Mouse (Mus musculus) right cerebral cortex, postnatal 25 days (tissue): Measurements from ENCODE around the gene Atf1.
"Not testable (repeated sequence)": the region's sequence is repeated elsewhere in the genome, so short reads cannot be mapped to it uniquely, and the experiment has no call there.

Experiments
- DNase-seq: peaks from one replicate; pipeline ENCODE4 v3.0.0; 2022

Gene Atf1

DNA sequence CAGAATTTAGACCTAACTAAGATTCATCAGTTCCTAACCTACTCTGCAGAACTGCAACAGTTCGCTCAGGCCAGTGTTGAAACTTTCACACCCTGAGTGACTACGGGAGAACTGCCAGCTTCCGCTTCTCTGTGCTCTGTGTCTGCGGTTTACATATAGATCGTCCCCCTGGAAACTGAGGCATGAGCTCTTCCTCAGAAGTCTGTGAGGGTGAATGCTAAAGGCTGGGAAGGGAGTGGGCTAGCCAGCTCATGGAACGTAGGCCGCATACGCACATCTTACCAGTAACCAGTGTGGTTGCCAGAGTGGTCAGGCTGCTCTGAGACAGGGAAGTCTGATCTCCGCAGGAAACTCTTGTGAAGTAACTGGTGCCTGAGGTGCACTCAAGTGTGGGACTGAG lies 11.4 kb upstream of the Atf1 start:
- DNase-seq: no peak

DNA sequence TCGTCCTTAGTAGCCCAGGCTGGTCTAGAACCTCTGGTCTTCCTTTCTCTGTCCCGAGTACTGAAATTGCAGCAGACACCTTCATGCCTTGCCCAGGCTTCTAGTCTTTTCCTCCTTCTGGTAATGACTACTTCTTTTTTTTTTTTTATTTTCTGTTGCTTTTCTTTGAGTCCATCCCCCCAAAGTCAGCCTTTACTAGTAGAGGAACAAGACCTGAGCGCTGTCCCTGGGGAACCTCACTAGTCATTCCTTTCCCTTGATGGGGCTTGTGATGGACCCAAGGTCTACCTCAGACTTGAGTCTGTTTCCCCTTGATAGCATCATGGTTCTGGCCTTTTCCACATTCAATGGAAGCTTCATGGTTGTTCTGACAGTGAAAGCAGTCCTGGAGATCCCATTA lies 9.6 kb upstream of the Atf1 start:
- no peak for DNase-seq

DNA sequence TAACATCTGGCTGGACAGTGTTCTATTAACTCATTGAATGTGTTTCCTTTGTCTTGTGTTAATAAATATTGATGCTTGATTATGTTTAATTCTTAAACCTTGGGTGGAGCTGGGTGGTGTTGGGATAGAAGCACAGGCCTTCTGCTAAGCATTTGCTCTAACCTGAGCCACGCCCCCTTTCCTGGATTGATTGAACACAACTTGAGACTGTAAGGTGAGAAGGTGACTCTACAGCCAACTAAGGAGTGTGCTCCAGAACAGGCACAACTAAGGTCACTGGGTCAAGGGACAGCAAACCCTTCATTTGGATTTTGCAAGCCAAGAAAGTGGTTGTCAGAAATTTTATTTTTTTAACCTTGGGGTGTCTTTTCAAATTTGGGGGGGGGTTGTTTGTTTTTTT lies 8.2 kb upstream of the Atf1 start:
- no peak for DNase-seq

DNA sequence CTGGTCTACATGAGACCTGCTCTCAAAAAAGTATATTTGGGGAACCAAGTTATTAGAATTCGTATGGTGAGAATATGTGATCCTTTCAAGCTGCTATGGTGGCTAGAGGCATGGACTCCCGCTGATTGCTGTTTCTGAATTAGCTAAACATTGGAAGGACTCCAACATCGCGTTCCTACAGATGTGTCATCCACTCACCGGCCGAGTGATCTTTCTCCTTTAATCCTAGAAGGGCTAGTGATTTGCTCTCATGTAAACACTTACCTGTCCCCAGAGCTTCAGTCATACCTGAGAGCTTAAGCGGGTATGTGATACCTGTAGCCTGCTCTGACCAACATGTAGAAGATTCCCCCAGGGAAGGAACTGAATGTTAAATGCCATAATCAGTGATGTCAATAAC lies 6.7 kb upstream of the Atf1 start:
- DNase-seq: no peak

DNA sequence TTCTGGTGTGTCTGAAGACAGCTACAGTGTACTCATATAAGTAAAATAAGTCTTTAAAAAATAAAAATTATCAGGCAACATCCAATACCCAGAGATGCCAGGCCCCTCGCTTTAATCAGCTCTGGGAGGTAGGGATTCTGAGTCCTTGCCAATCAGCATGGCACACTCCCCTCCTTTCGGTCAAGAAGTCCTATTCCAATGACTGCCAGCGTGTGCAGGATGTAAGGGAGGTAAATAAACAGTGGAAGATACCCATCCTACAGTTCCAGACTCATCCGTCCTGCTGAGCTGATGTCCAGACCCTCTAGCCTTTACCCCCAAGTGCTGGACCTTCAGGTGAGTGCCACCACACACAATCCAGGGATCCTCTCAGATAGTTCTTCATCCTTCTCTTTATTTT lies 2.2 kb upstream of the Atf1 start:
- DNase-seq: no peak

DNA sequence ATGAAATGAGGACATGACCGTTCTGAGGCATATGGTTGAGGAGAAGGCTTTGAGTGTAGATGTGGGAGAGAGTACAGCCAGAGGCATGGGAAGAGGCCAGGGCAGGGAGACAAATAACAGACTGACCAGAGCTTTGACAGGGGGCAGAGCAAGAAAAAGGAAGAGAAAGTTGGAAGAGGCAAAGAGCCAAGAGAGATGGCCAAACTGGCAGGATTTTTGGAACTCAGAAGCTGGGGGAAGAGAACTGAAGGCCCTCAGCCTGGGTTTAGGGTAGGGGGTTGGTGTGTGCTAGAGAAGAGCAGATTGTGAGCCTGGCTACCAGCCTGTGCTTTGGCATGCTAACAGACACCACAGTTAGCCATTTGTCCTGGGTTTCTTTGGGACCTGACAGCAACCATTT lies 1.7 kb upstream of the Atf1 start:
- no peak for DNase-seq

DNA sequence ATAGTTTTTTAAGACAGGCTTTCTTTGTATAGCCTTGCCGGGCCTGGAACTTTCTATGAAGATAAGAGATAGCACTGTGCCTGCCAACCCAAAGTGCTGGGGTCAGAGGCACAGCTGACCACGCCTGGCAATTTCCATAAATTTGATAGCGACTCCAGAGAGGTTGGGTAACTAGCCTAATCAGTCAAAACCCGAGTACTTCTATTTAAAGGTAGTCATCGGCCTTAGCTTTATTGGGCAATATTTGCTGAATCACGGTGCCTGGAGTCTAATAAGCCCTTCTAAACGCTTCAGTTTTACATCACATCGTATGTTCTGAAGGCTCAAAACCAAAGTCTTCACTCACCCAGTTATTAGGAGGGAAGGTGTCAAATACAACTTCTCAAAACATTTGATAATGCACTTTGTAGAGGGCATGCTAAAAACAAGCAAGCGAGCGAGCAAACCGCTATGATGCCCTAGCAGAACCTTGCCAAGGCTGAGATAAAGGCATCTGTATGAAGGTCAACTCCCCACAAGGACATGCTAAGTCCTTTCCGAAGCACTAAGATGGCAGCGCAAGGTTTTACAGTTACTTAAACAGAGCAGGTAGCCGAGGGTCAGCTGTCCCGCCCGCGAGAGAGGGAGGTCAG lies 472 bp upstream of the Atf1 start:
- DNase-seq: no peak

DNA sequence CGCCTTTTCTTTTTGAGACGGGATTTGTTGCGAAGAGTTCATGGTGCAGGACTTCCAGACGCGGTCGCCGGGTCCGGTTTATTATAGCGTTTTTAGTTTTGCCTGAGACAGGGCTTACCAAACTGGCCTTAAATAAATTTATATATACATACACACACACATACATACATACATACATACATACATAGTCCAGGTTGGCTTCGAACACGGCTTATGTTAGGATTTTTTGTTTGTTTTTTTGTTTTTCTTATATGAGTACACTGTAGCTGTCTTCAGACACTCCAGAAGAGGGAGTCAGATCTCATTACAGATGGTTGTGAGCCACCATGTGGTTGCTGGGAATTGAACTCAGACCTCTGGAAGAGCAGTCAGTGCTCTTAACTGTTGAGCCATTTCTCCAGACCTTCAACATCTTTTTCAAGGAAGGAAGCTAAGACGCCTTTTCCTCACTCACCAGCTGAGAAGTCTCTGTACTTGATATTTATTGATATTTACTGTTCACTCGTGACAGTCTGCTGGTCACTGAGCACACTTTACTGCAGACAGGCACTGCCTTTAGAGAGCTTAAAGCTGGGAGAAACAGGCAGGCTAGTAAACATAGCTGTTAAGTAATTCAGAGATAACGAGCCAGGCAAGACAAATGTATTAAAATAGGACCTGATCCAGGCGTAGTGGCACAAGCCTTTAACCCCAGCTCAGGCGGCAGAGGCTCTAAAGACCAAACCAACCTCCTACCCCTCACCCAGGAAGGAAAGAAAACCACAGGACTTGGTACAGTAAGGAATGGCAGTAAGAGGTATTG lies 1.1 kb downstream of the Atf1 start:
- DNase-seq: no peak

DNA sequence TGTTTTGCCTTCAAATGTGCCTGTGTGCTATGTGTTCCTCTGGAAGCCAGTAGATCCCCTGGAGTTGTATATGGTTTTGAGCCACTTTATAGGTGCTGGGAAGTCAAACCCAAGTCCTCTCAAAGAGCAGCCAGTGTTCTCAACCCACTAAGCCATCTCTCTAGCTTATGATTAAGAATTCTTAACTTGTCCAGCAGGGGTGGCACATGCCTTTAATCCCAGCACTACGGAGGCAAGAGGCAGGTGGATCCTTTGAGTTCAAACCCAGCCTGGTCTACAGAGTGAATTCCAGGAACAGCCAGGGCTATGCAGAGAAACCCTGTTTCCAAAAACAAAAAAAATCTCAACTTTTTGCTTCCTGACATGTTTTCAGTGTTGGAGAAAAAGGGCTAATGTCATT lies 3.0 kb downstream of the Atf1 start:
- no peak for DNase-seq

DNA sequence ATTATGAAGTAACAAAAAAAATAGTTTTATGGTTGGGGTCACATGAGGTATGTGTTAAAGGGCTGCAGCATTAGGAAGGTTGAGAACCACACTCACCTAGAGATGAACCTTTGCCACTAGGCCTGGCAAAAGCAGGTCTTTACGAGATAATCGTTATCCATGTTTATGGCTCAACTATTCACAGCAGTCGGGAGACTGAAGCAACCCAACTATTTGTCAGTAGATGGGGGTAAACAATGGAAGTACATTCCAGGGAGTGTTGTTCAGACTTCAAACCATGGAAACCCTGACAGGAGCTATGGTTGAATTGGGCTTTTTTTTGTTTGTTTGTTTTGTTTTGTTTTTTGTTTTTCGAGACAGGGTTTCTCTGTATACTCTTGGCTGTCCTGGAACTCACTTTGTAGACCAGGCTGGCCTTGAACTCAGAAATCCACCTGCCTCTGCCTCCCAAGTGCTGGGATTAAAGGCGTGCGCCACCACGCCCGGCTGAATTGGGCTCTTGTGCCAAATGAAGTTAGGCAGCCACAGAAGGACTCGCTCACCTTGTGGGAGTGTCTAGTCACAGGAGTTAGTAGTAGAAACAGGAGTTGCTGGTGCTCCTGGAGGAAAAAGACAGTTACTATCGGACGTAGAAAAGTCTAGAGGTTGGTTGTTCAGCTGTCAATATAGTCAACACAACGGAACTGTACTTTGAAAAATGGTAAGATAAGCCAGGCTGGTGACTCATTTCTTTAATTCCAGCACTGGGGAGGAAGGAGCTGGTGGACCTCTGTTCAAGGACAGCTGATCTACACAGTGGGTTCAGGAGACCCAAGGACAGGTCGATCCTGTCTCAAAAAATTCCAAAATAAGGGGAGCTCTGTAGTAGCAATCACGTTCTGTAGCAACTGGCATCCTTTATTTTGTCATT lies 4.3 kb downstream of the Atf1 start:
- no peak for DNase-seq

DNA sequence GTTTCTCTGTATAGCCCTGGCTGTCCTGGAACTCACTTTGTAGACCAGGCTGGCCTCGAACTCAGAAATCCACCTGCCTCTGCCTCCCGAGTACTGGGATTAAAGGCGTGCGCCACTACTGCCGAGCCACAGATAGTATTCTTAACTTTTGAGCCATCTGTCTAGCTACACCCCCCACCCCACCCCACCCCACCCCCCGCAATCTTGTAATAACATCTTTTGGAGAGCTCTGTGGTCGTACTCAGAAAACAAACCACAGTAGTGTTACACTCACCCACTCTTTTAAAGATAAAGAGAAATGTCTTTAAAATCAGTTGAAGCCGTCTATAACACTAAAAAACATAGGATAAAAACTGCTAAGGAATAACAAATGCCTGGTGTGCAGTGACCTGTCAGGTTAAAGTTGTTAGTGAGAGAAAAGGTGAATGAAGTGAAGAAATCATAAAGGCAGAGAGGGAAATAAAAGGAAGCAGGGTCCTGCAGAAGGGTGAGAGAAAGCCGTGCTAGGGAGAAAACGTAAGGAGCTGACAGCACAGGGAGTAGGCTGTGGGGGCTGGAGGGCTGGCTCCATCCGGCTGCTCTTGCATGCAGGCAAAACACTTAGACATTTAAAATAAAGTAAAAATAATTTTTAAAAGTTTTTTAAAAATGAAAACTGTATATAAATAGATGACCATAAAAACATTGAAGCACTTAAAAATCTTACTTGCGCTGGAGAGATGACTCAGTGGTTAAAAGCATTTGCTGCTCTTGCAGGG lies 7.8 kb downstream of the Atf1 start:
- DNase-seq: no peak

DNA sequence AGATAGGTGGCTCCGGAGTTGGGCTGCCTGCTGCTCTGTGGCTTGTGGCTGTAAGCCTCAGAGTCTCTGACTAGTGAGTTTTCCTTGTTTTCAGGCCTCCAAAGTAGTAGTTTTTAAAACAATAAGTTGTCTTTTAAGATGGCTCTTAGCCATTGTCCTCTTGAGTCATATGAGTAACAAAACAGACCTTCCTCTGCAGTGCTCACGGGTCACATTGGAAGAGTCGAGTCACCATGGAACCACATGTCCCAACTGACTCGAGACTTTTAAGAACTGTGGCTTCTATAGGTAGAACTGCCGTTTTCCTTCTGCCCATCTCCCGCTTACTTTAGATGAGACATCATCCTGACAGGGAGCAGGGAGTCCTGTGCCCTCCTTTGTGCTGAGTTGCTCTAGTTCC lies 9.3 kb downstream of the Atf1 start:
- DNase-seq: no peak

DNA sequence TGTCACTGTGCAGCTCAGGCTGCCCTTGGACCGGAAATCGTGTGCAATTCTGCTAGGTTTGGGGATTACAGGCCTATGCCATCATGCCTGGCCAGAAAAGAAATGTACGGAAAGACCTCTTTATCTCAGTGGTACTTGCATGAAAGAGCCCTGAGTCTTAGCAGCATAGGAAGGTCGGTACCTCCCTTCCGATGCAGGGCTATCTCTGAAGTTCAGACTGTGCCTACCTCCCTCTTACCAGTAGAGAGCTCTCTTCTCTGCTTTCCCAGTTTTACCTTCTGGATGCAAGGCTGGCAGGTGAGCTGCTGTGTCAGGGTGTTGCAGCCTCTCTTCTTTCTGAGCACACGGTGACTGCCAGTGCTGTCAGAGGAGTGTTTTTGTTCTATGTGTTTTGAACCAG lies 14.2 kb downstream of the Atf1 start:
- DNase-seq: no peak

DNA sequence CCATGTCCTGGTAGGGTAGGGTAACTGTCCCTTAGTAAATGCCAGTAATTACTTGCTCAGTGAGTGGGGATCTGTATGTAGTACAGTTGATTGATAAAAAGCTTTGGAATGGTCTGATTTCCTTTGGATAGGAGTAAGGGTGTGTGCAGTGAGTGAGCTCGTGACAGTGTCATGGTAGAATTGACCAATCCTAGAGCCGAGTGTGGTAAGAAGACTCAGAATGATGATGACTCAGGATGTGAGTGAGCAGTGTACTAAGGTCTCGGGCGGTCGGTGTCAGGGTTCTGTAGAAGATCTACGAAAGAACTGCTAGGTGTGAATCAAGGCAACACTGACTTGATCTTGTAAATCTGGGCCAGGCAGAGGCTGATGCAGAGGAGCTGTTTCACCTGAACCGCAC lies 18.3 kb downstream of the Atf1 start:
- DNase-seq: no peak

DNA sequence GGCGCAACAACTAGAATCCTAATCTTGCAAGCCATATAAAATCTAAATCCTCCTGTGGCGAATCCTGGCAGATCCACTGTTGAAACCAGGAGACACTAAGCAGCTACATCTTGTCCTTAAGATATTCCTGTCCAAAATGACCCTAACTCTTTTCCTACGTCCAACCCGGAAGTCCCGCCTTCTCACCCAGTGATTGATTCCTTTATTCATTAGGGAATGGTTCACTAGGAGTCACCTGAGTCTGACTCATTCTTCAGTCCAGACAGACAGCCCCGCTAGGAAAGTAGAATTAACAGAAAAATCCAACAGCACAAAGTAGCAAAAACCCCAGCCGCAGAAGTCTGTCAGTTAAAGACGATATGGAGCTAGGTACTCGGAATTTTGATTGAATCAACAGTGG lies 19.7 kb downstream of the Atf1 start:
- no peak for DNase-seq

DNA sequence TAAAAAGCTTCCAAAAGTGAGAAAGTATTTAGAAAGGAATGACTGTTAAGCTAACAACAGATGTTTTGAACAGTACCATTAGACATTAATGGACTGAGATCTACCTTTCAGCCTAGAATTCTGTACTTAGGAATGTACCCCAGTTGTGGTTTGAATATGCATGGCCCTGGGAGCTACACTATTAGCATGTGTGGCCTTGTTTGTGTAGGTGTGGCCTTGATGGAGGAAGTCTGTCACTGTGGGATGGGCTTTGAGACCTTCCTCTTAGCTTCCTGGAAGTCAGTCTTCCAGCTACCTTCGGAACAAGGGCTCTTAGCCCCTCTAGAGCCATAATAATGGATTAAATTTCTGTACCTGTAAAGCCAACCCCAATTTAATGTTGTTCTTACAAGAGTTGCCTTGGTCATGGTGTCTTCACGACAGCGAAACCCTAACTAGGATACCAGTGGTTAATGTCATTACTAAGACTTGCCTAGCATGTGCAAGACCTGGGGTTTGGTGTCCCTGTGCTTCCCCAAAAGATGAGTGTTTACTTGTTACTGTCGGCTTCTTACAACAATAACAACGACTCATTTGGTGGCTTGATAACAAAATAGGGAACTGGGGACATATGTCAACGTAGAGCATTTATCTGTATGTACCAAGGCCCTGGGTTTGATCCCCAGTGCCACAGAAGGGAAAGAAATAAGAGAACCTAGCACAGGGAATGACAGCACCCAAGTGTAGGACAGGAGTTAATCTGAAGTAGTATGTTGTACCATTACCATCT lies 21.2 kb downstream of the Atf1 start:
- no peak for DNase-seq

DNA sequence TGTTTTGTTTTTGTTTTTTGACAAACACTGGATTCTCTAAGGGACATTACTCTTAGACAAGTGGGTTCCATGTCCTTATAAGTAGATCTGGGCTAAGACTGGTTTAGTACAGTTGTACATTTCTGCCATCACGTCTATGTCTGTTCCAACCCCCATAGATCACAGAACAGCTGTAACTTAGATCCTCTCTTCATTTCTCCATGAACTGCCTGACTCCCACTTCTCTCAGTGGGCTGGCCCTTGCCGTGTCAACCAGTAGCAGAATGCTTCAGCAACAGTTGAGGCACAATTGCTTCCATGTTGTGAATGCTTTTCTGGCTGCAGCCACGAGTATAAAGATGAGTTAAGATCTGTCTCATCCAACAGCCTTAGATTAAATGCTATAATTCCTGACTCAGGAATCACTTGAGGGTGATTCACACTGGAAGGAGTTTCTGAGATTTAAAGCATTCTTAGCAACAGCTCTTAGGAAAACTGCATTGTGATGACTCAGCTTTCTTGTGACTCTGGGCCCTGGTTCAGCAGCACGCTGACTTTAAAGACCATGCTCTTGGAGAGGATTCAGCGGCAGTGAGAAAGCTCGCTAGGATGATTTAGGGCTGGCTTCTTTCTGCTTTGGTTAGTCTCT lies 23.6 kb downstream of the Atf1 start:
- DNase-seq: no peak

DNA sequence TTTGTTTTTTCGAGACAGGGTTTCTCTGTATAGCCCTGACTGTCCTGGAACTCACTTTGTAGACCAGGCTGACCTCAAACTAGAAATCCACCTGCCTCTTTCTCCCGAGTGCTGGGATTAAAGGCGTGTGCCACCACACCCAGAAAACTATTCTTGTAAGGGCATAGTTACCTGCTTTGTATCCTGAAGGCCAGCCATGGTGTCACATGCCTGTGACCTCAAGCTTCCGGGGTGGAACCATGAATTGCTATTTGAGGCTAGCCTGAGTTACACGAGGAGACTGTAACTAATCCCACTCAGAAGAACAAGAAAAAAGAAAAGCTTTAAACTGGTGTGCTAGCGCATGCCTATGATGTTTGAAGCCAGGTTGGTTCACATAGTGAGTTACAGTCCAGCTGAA lies 28.8 kb downstream of the Atf1 start:
- DNase-seq: no peak

DNA sequence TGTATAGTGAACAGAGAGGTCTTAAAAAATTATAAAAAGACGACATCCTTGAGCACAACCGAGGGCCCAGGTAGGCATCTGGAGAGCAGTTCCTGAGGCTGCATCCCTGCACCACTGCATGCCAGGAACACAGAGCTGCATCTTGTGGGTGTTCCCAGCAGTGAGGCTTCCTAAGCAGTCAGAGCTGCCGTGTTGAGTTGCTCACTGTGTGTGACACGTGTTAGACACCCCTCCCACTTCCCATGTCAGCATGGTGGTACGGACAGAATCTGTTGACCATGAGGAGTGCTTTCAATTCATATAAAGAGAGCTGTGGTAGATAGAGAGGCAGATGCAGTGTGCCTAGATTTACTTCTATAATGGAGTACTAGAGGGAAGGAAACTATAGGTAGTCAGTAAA lies 29.7 kb downstream of the Atf1 start:
- DNase-seq: no peak

DNA sequence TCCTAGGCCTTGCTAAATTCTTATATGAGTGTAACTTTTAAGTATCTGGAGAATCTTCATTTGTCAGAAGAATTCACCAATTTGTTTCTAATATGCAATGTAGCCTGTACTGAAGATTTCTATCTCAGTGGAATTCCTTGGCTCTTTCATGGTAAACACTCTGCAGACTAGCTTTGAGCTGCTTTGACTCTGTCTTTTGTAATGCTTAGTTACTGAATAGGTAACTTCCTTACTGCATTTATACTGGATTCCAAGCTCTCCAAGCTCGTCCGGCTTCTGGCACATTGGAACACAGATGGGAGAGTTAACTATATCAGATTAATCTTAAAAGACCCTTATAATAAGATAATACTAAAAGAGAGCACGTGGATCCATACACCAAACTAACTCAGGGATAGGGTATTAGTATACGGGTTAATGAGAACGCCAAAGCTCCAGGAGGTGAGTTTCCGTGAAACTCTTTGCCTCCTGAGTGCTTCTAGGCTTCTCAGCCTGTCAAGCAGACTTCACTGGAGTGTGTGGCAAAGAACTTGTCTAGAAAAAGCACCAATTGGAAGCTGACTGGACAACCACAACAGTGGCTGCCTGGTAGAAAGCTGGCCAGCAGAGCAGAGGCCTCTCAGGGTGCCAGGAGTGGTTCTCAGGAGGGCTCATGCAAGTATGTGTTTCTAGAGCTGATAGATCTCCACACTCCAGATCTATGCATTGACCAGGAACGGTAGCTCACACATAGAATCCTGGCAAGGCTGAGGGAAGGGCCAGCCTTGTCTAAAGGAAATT lies 31.2 kb downstream of the Atf1 start:
- no peak for DNase-seq

DNA sequence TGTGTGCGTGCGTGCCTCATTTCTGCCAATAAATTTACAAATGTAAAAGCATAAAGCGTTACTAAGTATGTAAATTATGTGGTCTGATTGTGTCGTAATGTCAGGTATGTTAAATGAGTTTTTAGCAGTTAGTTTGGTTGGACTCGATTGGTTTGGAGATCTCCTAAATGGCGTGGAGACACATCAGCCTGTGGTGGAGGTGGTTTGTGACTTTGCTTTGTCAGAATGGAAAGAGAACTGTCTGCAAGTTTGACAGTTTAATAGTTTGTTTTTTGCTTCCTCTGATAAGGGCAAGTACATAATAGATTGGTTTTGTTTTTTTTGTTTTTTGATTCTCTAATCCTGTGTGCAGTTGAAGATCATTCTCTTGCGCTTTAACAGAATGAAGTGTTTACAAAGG lies 32.7 kb downstream of the Atf1 start:
- not testable (repeated sequence) for DNase-seq
